Mouse (Mus musculus): ENCODE results near the gene Dnah12. TPM values are rescaled to one million over a fixed set of nuclear protein-coding genes. Genes with fewer than 3 reads are reported as not detected.
"Not testable (repeated sequence)": the region's sequence is repeated elsewhere in the genome, so short reads cannot be mapped to it uniquely, and the experiment has no call there.

Dnah12 gene
- polyA plus RNA-seq, 1 experiment, result not detected

- no peaks in the 10 kb centered on the region for H3K27me3 ChIP-seq (replicated peaks)
- peaks cover 46% of the 10 kb centered on the region for H3K4me1 ChIP-seq
- H3K4me3 ChIP-seq (replicated peaks), result peak overlapping the region; percentile 100
- peaks cover 31% of the 10 kb centered on the region for H3K36me3 ChIP-seq (replicated peaks; ENCODE audit: low read length)
- TF ChIP-seq FLI1 (IDR thresholded peaks at IDR 0.05; ENCODE audit: low read length), result no peak
- no peak for TF ChIP-seq GATA1 (IDR thresholded peaks at IDR 0.05; ENCODE audit: borderline replicate concordance, low read length)
- no peaks in the 10 kb centered on the region for H3K9me3 ChIP-seq
These were observed 24.4 kb upstream of the Dnah12 start for GRCm38 (mm10) chr14:26668371-26669291.

GRCm38 (mm10) chr14:26669292-26670073 lies 23.6 kb upstream of the Dnah12 start, which contains the start of gene Pde12:
TSS of gene Pde12 (minus strand) at chr14:26669883.
- Histone ChIP-seq H3K4me3 (replicated peaks) (peak within 1 kb of the TSS; percentile 100), H3K27me3 (replicated peaks) (no peaks in the 10 kb centered on the region), H3K9me3 (no peaks in the 10 kb centered on the region), H3K4me1 (peaks cover 49% of the 10 kb centered on the region), H3K36me3 (replicated peaks; ENCODE audit: low read length) (peaks cover 23% of the 10 kb centered on the region)
- TF ChIP-seq FLI1 (IDR thresholded peaks at IDR 0.05; ENCODE audit: low read length) (peak; percentile 95), GATA1 (IDR thresholded peaks at IDR 0.05; ENCODE audit: borderline replicate concordance, low read length) (no peak)

- Histone ChIP-seq H3K4me1 (peaks cover 51% of the 10 kb centered on the region), H3K27me3 (replicated peaks) (no peaks in the 10 kb centered on the region), H3K4me3 (replicated peaks) (peak overlapping the region; percentile 100), H3K9me3 (no peaks in the 10 kb centered on the region), H3K36me3 (replicated peaks; ENCODE audit: low read length) (peaks cover 8% of the 10 kb centered on the region)
- TF ChIP-seq FLI1 (IDR thresholded peaks at IDR 0.05; ENCODE audit: low read length) (no peak), GATA1 (IDR thresholded peaks at IDR 0.05; ENCODE audit: borderline replicate concordance, low read length) (no peak)
These were observed 22.1 kb upstream of the Dnah12 start for GRCm38 (mm10) chr14:26670964-26671363.

GRCm38 (mm10) chr14:26671870-26672615 lies 21.0 kb upstream of the Dnah12 start:
- not testable (repeated sequence) for H3K27me3 ChIP-seq (replicated peaks); H3K36me3 ChIP-seq (replicated peaks; ENCODE audit: low read length); H3K9me3 ChIP-seq
- peak overlapping the region; percentile 70 for H3K4me3 ChIP-seq (replicated peaks)
- peaks cover 46% of the 10 kb centered on the region for H3K4me1 ChIP-seq

- not testable (repeated sequence) for H3K27me3 ChIP-seq (replicated peaks); H3K36me3 ChIP-seq (replicated peaks; ENCODE audit: low read length); H3K9me3 ChIP-seq; H3K4me3 ChIP-seq (replicated peaks)
- H3K4me1 ChIP-seq, result peaks cover 43% of the 10 kb centered on the region
These were observed 18.5 kb upstream of the Dnah12 start for GRCm38 (mm10) chr14:26674476-26675169.

GRCm38 (mm10) chr14:26675371-26675770 lies 17.7 kb upstream of the Dnah12 start:
- Histone ChIP-seq H3K4me1 (peaks cover 43% of the 10 kb centered on the region), H3K4me3 (replicated peaks) (peak overlapping the region; percentile 40), H3K36me3 (replicated peaks; ENCODE audit: low read length) (no peaks in the 10 kb centered on the region), H3K27me3 (replicated peaks) (no peaks in the 10 kb centered on the region), H3K9me3 (no peaks in the 10 kb centered on the region)
- TF ChIP-seq GATA1 (IDR thresholded peaks at IDR 0.05; ENCODE audit: borderline replicate concordance, low read length) (no peak), FLI1 (IDR thresholded peaks at IDR 0.05; ENCODE audit: low read length) (no peak)

- TF ChIP-seq GATA1 (IDR thresholded peaks at IDR 0.05; ENCODE audit: borderline replicate concordance, low read length) (no peak), FLI1 (IDR thresholded peaks at IDR 0.05; ENCODE audit: low read length) (no peak)
- H3K4me1 ChIP-seq, result peaks cover 39% of the 10 kb centered on the region
- H3K36me3 ChIP-seq (replicated peaks; ENCODE audit: low read length), result no peaks in the 10 kb centered on the region
- H3K27me3 ChIP-seq (replicated peaks), result no peaks in the 10 kb centered on the region
- H3K4me3 ChIP-seq (replicated peaks), result peak overlapping the region; percentile 40
- no peaks in the 10 kb centered on the region for H3K9me3 ChIP-seq
These were observed 17.3 kb upstream of the Dnah12 start for GRCm38 (mm10) chr14:26675791-26676190.

GRCm38 (mm10) chr14:26690727-26691126 lies 2.3 kb upstream of the Dnah12 start:
- no peaks in the 10 kb centered on the region for H3K27me3 ChIP-seq (replicated peaks)
- no peaks in the 10 kb centered on the region for H3K4me1 ChIP-seq
- H3K36me3 ChIP-seq (replicated peaks; ENCODE audit: low read length), result no peaks in the 10 kb centered on the region

GRCm38 (mm10) chr14:26691363-26691762 lies 1.7 kb upstream of the Dnah12 start:
- Histone ChIP-seq H3K36me3 (replicated peaks; ENCODE audit: low read length) (no peaks in the 10 kb centered on the region), H3K4me3 (replicated peaks) (no peak overlapping the region), H3K4me1 (no peaks in the 10 kb centered on the region), H3K9me3 (no peaks in the 10 kb centered on the region), H3K27me3 (replicated peaks) (no peaks in the 10 kb centered on the region)
- no peak for TF ChIP-seq FLI1 (IDR thresholded peaks at IDR 0.05; ENCODE audit: low read length)
- no peak for TF ChIP-seq GATA1 (IDR thresholded peaks at IDR 0.05; ENCODE audit: borderline replicate concordance, low read length)

More at GRCm38 (mm10) chr14:26690727-26691126, 2.3 kb upstream of the Dnah12 start:
- no peak overlapping the region for H3K4me3 ChIP-seq (replicated peaks)
- no peaks in the 10 kb centered on the region for H3K9me3 ChIP-seq
- TF ChIP-seq GATA1 (IDR thresholded peaks at IDR 0.05; ENCODE audit: borderline replicate concordance, low read length), result no peak

Measured in megakaryocyte, embryonic 14.5 days (primary cell).